ENCODE assay signal across 8 mouse cellular contexts in the genomic region with DNA sequence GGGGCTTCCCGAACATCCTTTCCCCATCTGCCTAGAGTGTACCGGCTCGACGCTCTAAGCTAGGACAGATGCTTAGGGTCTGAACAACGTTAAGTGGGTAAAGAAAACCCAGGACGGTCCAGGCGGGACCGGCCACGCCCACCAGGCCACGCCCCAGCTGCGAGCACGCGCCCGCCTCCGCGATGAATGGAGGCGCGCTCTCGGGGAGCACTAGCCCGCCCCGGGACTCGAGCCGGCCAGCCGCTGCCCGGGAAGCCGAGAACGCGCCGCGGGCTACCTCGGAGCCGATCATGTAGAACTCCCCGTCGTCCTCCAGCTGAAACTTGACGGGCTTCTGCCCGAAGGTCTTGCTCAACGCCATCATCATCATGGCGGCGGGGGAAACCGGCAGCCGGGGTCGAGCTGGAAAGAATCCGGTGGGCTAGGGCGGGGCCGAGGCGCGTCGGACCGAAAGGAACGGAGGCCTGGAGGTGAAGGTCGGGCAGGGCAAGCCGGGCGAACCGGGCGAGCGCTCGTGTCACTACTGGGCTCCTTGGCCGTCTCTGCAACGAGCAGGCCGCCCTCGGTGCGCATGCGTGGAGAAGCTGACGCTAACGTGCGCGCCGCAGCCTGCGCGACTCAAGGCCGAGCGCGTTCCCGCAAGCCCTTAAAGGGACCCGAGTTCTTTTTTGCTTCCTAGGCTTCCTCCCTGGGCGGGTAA. TPM values are rescaled to one million over a fixed set of nuclear protein-coding genes. Genes with fewer than 3 reads are reported as not detected.
DNase-seq lines count a peak whose midpoint lies in the region; ATAC-seq lines count a peak whose summit lies in the region.

TSS of gene Smarcb1 (minus strand) at position 592 of the 700 bp plus-strand sequence.

- H3K27ac ChIP-seq in hindbrain, embryonic 15.5 days (replicated peaks), result peak within 1 kb of the TSS; percentile 99
- peak within 1 kb of the TSS; percentile 61 for H3K27ac ChIP-seq in macrophage

- H3K4me1 ChIP-seq in hindbrain, embryonic 15.5 days (replicated peaks), result peaks cover 41% of the 10 kb centered on the region

- H3K79me2 ChIP-seq in macrophage (ENCODE audit: inconsistent target), result peaks cover 47% of the 10 kb centered on the region

- H3K27me3 ChIP-seq in hindbrain, embryonic 15.5 days, result no peaks in the 10 kb centered on the region

- H3K36me3 ChIP-seq in hindbrain, embryonic 15.5 days, result peaks cover 2% of the 10 kb centered on the region
- peaks cover 6% of the 10 kb centered on the region; the same call in 1 of the 2 replicates for H3K36me3 ChIP-seq in macrophage (ENCODE audit: inconsistent target)

- peak; percentile 94 for DNase-seq in R1 (ENCODE audit: low read depth, low spot score)
- peak; percentile 96 for DNase-seq in cerebellum, postnatal 36 days
- DNase-seq in frontal cortex, postnatal 36 days (ENCODE audit: low spot score in 2 of 2), result peak; percentile 94 to 97
- DNase-seq in left cerebral cortex, adult 18-20 months (ENCODE audit: low spot score in 2 of 2), result peak; percentile 96
- DNase-seq in right cerebral cortex, adult 18-20 months, result peak; percentile 96
- DNase-seq in urinary bladder, postnatal 10 days (ENCODE audit: low spot score), result peak; percentile 71

- peak within 1 kb of the TSS; percentile 100 for H3K9ac ChIP-seq in hindbrain, embryonic 15.5 days

- H3K4me2 ChIP-seq in hindbrain, embryonic 15.5 days, result peak within 1 kb of the TSS; percentile 81

- peak within 1 kb of the TSS; percentile 100 for H3K4me3 ChIP-seq in hindbrain, embryonic 15.5 days
- peak within 1 kb of the TSS; percentile 64 for H3K4me3 ChIP-seq in macrophage (ENCODE audit: inconsistent target)

- 0% methylated on average over 76 of the region's 76 CpGs for WGBS in hindbrain, embryonic 15.5 days
- under 1% methylated on average over 76 of the region's 76 CpGs for WGBS in macrophage (ENCODE audit: missing documents)

- peak; percentile 91 for ATAC-seq in hindbrain, embryonic 15.5 days (ENCODE audit: low FRiP score, low read depth)

- H3K9me3 ChIP-seq in hindbrain, embryonic 15.5 days, result no peaks in the 10 kb centered on the region

RNA-seq across cellular contexts. Expression of gene Smarcb1, which starts in this region (rescaled TPM):
- polyA plus RNA-seq in hindbrain, embryonic 15.5 days (2015; fragmentation: Nextera tagmentation; extraction: Ambion mirVana), result 251 and 263 TPM in 2 replicates
- total RNA-seq in left cerebral cortex, adult 18-20 months (2021), result 10 to 100 TPM; 74.5 to 79.4 TPM
- 10 to 100 TPM; 17.9 to 73.8 (median 50.0) TPM for total RNA-seq in macrophage (2018; cell fraction: chromatin; rRNA removed)
- total RNA-seq in macrophage (2018; cell fraction: cytosol; rRNA removed), result 10 to 100 TPM; 36.6 to 53.9 (median 47.9) TPM
- 10 to 100 TPM; 22.2 to 73.1 (median 42.8) TPM for total RNA-seq in macrophage (2018; cell fraction: nucleus; rRNA removed)
- 36.6 to 53.9 TPM (median 38.3 TPM) in 3 replicates for polyA plus RNA-seq in macrophage (2018)

Comparison
In these comparisons a context has a peak if more than half of its experiments do, and no peak if none do; other contexts are left out.
1. Peak in every context shown above with its lines: DNase-seq, ATAC-seq, H3K4me3 ChIP-seq and H3K27ac ChIP-seq.